Mouse (Mus musculus) midbrain, embryonic 16.5 days (tissue): ENCODE results near the gene Tox2. TPM values are rescaled to one million over a fixed set of nuclear protein-coding genes. Genes with fewer than 3 reads are reported as not detected.

Source experiments
- ATAC-seq: fragments of 200-750 bp; cut with Nextera tagmentation; 2 replicates; pipeline ENCODE4 v1.8.0; 2017; ENCODE audit warnings: moderate TSS enrichment
- H3K27ac ChIP-seq: fragments of 300-500 bp; sonication (generic); 2 replicates; pipeline ENCODE4 v1.5.1; 2014; ENCODE audit warnings: mild to moderate bottlenecking, low read length, mixed read lengths
- H3K27me3 ChIP-seq: fragments of 300-500 bp; sonication (generic); 2 replicates; pipeline ENCODE4 v1.6.1; 2014; ENCODE audit warnings: low read depth, low read length, mixed read lengths; ENCODE audit not compliant: control insufficient read depth, insufficient read depth
- H3K36me3 ChIP-seq: fragments of 300-500 bp; sonication (generic); 2 replicates; pipeline ENCODE4 v1.6.1; 2014; ENCODE audit warnings: mild to moderate bottlenecking, low read length, moderate library complexity, mixed read lengths; ENCODE audit not compliant: control insufficient read depth, insufficient read depth
- H3K4me1 ChIP-seq: fragments of 300-500 bp; sonication (generic); 2 replicates; pipeline ENCODE4 v1.6.1; 2014; ENCODE audit warnings: mild to moderate bottlenecking, low read length, mixed read lengths; ENCODE audit not compliant: control insufficient read depth, insufficient read depth
- H3K4me2 ChIP-seq: fragments of 300-500 bp; sonication (generic); 2 replicates; pipeline ENCODE4 v1.6.1; 2014; ENCODE audit warnings: mild to moderate bottlenecking, low read length, mixed read lengths
- H3K4me3 ChIP-seq: fragments of 300-500 bp; sonication (generic); 2 replicates; pipeline ENCODE4 v1.5.1; 2014; ENCODE audit warnings: low read depth, mild to moderate bottlenecking, low read length, moderate library complexity, mixed read lengths
- H3K9ac ChIP-seq: fragments of 300-500 bp; sonication (generic); 2 replicates; pipeline ENCODE4 v1.6.1; 2014; ENCODE audit warnings: low read depth, low read length, mixed read lengths
- H3K9me3 ChIP-seq: fragments of 300-500 bp; sonication (generic); replicated peaks from 2 replicates; pipeline ENCODE4 v1.6.1; 2014; ENCODE audit warnings: mild to moderate bottlenecking, low read length, mixed read lengths; ENCODE audit not compliant: control insufficient read depth, poor library complexity, severe bottlenecking
- WGBS: fragments of 180-500 bp; shearing (Covaris S2); extraction: QIAGEN DNeasy Blood & Tissue Kit; methylation state at CpG from one replicate; pipeline ENCODE4 v1.1.7; 2014; 5-methylcytosine and 5-hydroxymethylcytosine counted together
- polyA plus RNA-seq: library from polyadenylated mRNA; unstranded; fragments of >200 nt; fragmentation: Nextera tagmentation; extraction: Ambion mirVana; gene quantifications from 2 replicates; pipeline ENCODE4 v1.2.1, GENCODE M21; 2015

Gene Tox2
- polyA plus RNA-seq, 1 experiment from 2014 or later = 54.5 TPM

DNA sequence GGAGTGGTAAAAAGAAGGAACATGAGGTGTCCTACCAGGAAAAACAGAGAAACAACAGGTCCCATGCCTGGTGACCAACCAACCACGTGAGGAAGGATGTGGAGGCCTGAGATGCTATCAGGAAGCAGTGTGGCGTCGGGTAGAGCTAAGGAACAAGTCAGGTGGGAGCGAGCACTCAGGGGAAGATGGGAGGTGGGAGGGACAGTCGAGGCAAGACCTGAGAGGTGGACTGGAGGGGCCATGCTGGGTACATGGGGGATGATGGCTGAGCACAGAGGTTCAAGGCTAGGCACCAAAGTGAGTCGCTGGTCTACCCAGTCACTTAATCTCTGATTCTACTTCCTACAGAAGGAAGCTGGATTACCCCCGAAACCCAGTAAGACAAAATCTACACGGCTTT lies 152.7 kb downstream of the Tox2 start:
- no peak overlapping the region for H3K4me3 ChIP-seq
- H3K27me3 ChIP-seq = no peaks in the 10 kb centered on the region
- WGBS = 81% methylated on average over 8 of the region's 8 CpGs
- H3K9ac ChIP-seq = no peak overlapping the region
- H3K36me3 ChIP-seq = no peaks in the 10 kb centered on the region
- H3K4me1 ChIP-seq = no peaks in the 10 kb centered on the region
- no peak overlapping the region for H3K27ac ChIP-seq
- ATAC-seq = no peak
- no peak overlapping the region for H3K4me2 ChIP-seq
- no peaks in the 10 kb centered on the region for H3K9me3 ChIP-seq

DNA sequence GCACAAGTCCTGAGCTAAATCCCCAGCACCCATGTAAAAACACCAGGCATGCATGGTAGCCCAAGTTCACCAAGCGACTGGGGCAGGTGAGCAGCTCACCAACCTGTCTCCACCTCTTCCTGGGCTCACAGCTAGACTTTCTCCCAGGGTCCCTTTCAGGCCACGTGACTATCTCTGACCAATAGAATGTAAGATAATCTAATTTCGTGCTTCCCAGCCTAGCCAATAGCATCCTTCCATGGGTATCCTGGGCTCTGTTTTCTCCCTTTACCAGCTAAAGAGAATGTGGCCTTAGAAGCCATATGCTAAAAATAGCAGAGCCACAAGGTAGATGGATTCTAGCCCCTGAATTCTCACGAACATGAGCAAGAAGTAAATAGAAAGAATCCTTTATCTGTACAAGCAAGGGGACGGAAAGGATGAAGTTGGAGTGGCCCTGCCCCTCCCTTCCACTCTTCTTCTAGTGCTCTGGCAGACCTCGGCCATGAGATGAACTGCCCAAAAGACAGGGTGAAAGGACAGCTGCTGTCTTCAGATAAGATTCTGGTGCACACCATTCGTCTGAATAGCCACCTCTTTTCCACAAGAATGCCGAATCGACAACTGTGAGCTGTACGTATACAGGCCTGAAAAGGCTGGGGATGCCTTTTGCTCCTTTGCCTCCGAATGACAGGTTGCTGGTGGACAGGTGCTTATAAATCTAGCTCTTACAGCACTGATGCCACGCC lies 153.4 kb downstream of the Tox2 start:
- H3K9me3 ChIP-seq = no peaks in the 10 kb centered on the region
- no peaks in the 10 kb centered on the region for H3K36me3 ChIP-seq
- H3K4me2 ChIP-seq = no peak overlapping the region
- WGBS = 84% methylated on average over 12 of the region's 12 CpGs
- no peak for ATAC-seq
- no peak overlapping the region for H3K9ac ChIP-seq
- no peaks in the 10 kb centered on the region for H3K4me1 ChIP-seq
- no peak overlapping the region for H3K4me3 ChIP-seq
- no peak overlapping the region for H3K27ac ChIP-seq
- H3K27me3 ChIP-seq = no peaks in the 10 kb centered on the region

DNA sequence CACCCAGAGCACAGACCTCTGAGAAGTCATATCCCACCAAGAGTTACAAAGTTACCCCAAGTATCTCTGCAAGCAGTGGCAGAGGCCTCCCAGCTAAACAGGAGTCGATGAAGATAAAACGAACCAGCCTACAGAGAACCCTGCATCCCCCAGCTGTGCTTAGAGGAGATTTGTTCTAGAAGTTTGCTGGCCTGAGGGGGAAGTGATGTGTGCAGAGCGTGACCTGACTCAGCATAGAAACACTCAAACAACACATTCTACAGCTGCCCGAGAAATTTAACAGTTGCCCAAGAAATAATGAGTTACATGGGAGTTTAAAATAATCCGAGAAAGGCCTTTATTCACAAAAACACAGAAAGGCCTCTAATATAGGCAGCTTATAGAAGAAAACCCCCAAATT lies 155.7 kb downstream of the Tox2 start:
- Histone ChIP-seq H3K27ac (no peak overlapping the region), H3K9ac (no peak overlapping the region), H3K4me3 (no peak overlapping the region), H3K36me3 (no peaks in the 10 kb centered on the region), H3K27me3 (no peaks in the 10 kb centered on the region), H3K9me3 (no peaks in the 10 kb centered on the region), H3K4me1 (no peaks in the 10 kb centered on the region), H3K4me2 (no peak overlapping the region)
- no peak for ATAC-seq
- 81% methylated on average over 5 of the region's 5 CpGs for WGBS

DNA sequence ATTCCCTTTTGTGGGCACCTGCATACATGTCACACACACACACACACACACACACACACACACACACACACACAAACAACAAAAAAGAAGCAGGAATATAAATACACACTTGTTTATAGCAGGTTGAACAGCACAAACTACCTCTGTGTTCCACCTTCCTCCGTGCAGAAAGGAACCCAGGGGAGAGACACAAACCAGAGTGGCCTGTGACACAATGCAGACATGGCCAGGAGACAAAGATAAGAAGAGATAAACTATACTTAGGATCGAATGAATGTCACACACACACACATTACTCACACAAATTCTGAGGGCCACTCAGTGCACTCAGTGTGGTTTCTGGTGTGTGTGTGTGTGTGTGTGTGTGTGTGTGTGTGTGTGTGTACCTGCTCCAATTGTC lies 156.3 kb downstream of the Tox2 start:
- H3K9ac ChIP-seq = no peak overlapping the region
- no peak overlapping the region for H3K4me3 ChIP-seq
- no peak for ATAC-seq
- no peaks in the 10 kb centered on the region for H3K27me3 ChIP-seq
- no peak overlapping the region for H3K27ac ChIP-seq
- 71% methylated on average over 2 of the region's 2 CpGs for WGBS
- H3K4me1 ChIP-seq = no peaks in the 10 kb centered on the region
- no peaks in the 10 kb centered on the region for H3K36me3 ChIP-seq
- H3K4me2 ChIP-seq = no peak overlapping the region
- no peaks in the 10 kb centered on the region for H3K9me3 ChIP-seq

DNA sequence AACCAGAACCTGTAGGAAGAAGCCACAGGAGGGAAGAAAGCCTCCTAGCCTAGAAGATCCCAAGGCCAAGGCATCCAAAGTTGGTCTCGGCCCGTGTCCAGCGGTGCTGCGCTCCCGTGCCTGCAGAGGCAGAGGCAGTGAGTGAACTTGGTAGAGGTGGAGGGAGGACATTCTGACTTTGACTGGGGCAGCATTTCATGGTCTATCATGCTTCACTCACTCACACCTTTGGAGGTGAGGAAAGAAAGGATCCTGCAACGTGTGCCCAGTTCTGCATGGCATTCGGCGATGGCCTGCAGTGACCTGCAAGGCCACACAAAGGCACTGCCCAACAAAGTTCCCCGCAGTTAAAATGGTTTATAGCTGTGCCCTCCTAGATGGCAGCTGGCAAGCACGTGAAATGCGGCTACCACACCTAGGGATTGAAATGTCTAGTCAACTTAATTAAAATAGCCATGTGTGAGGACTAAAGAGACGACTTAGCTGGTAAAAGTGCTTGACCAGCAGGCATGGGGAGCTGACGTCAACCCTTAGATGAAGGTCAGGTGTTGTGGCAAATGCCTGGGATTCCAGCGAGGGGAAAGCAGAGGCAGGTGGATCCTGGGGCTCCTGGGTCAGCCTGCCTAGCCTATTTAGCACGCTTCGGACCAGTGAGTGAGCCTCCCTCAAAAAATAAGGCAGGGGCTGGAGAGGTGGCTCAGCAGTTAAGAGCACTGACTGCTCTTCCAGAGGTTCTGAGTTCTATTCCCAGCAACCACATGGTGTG lies 158.1 kb downstream of the Tox2 start:
- ATAC-seq = no peak
- 78% methylated on average over 16 of the region's 16 CpGs for WGBS
- Histone ChIP-seq H3K27me3 (no peaks in the 10 kb centered on the region), H3K4me3 (no peak overlapping the region), H3K36me3 (no peaks in the 10 kb centered on the region), H3K9ac (no peak overlapping the region), H3K27ac (no peak overlapping the region), H3K4me1 (no peaks in the 10 kb centered on the region), H3K9me3 (no peaks in the 10 kb centered on the region), H3K4me2 (no peak overlapping the region)

DNA sequence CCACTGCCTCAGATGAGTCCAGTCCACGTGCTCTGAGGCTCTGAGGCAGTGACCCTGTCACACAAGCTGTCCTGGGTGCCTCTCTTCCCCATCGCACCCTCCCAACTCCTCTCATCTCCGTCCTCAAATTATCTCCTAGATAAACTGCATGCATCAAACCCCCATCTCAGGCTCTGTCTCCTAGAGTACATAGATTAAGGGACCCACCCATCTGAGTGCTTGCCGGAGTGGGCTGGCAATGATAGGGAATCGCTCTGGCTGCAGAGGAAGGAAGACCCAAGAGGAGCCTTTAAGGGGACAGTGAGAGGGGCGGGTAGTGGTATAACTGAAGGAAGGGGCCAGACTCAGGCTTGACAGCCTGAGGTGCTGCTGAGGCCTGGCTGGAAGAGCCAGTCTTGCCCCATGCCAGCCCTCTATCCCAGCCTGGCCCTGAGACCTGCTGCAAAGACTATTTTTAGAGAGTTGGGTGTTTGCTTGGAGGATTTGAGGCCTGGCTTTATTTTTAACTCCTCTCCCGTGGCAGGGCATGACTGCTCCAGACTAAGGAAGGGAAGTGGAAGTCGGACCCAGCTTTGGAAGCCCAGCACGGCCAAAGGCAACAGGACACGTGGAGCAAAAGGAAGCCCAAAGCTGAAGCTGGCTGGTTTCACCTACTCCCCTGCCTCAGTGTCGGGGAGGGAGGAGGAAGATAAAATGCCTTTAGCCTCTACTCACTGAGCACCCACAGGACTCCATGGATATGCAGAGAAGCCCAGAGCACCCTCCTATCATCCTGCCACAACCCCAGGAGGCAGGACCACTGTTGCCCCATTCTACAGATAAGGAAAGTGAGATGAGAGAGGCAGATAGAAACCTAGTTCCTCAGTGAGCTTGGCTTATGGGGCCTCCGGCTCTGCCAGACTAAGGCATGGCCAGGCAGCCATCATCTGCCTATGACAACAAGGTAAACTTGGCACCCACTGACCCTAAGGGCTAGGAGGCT lies 160.3 kb downstream of the Tox2 start:
- no peak overlapping the region for H3K9ac ChIP-seq
- H3K9me3 ChIP-seq = no peaks in the 10 kb centered on the region
- no peak overlapping the region for H3K27ac ChIP-seq
- WGBS = 79% methylated on average over 12 of the region's 12 CpGs
- H3K36me3 ChIP-seq = no peaks in the 10 kb centered on the region
- no peak overlapping the region for H3K4me3 ChIP-seq
- no peaks in the 10 kb centered on the region for H3K4me1 ChIP-seq
- no peaks in the 10 kb centered on the region for H3K27me3 ChIP-seq
- no peak overlapping the region for H3K4me2 ChIP-seq
- ATAC-seq = no peak

DNA sequence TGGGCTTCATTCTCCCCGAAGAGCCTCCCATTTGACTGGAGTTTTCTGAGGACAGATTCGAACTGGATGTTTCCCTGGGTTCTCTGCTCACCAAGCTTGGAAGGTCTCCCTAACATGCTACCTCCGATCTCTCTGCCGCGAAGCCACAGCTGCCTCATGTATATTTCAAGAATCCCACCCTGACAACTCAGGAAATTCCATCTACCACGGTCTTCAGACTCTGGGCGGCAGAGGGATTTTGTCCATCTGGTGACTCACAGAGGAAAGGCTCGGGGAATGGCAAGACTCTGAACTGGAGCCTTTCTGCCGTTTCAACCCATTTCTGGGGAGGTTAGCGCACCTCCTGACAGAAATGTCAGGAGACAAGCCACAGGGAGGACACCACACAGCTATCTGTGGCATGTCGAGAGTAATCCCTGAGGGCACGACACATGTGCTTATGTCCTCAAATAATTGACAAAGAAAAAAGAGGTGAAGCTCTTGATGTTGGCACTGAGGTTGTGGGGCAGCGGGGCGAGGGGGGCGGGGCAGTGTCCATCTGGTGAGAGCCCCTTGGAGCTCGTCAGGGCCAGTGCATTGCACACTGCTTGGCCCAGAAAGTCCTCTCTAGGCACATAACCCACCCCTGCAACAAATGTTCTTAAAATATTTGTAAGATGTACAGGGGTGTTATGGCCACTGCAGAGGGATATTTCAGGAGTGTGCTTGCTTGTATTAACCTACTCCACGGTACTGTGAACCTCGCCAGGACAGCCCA lies 162.0 kb downstream of the Tox2 start:
- Histone ChIP-seq H3K36me3 (no peaks in the 10 kb centered on the region), H3K4me3 (no peak overlapping the region), H3K27ac (no peak overlapping the region), H3K9ac (no peak overlapping the region), H3K4me1 (no peaks in the 10 kb centered on the region), H3K4me2 (no peak overlapping the region), H3K9me3 (no peaks in the 10 kb centered on the region), H3K27me3 (no peaks in the 10 kb centered on the region)
- no peak for ATAC-seq
- WGBS = 71% methylated on average over 18 of the region's 18 CpGs

DNA sequence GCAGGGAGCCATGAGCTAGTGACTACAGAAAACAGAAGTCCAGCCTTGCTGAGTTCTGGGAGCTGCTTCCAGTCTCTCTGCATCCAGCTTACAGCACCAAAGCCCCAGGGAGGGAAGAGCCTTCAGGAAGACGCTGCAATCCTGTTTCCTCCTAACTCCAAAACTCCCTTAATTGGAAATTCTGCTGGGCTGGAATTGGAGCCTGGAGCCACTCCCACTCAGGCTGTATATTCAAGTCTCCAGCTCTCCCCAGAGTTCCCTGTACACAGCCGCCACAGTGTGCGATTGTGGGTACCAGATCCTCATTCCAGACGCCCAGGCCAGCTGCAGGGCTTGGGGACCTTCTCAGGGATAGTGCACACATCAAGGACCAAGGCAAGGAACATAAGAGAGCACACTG lies 167.2 kb downstream of the Tox2 start:
- Histone ChIP-seq H3K36me3 (no peaks in the 10 kb centered on the region), H3K9me3 (no peaks in the 10 kb centered on the region), H3K27ac (no peak overlapping the region), H3K4me2 (no peak overlapping the region), H3K27me3 (peaks cover 5% of the 10 kb centered on the region), H3K4me3 (no peak overlapping the region), H3K9ac (no peak overlapping the region), H3K4me1 (no peaks in the 10 kb centered on the region)
- ATAC-seq = no peak
- WGBS = 58% methylated on average over 4 of the region's 4 CpGs
